Mouse (Mus musculus): Measurements from ENCODE around the gene Mutyh.

DNA sequence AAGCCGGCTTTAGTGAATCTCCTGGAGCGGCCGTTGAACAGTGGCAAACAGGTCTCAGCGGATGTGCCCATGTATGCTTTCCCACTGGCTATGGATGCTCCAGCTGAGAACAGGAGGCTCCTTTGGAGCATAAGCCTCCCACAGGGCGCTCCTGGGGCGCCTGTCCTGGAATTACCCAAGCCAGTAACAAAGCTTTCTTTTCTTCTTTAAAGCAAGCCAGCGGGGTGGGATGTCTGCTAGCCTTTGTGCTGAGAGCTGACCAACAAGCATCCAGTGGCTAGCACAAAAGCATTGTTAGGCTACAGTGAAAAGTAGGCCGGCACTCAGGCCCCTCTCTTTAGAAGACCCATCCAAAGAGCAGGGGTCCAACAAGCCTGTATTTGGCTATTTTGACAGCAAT, 25.4 kb upstream of the Mutyh start:
- TF ChIP-seq MYOG (IDR thresholded peaks at IDR 0.05; ENCODE audit: control insufficient read depth, extremely low read depth, insufficient read length) (no peak), USF1 (IDR thresholded peaks at IDR 0.05; ENCODE audit: low read depth) (no peak), CTCF (IDR thresholded peaks at IDR 0.05; ENCODE audit: control insufficient read depth, insufficient read depth, insufficient read length) (no peak), MAX (IDR thresholded peaks at IDR 0.05) (no peak), FOSL1 (IDR thresholded peaks at IDR 0.05; ENCODE audit: insufficient read depth, low read length, poor library complexity, severe bottlenecking) (no peak), MYOD1 (IDR thresholded peaks at IDR 0.05; ENCODE audit: control insufficient read depth, insufficient read length, low read depth) (no peak), CEBPB (IDR thresholded peaks at IDR 0.05; ENCODE audit: low read depth) (no peak)

Data from C2C12 (cell line).